Mouse (Mus musculus) embryonic fibroblast, embryonic 13.5 days (primary cell): ENCODE measurements around the gene Vmn1r52.
"Not testable (repeated sequence)": the region's sequence is repeated elsewhere in the genome, so short reads cannot be mapped to it uniquely, and the experiment has no call there.

ENCODE experiments used
- CTCF ChIP-seq: IDR thresholded peaks from 2 replicates; pipeline ENCODE4 v1.5.1; 2011; ENCODE audit warnings: mild to moderate bottlenecking, control low read depth, low read length, moderate library complexity, borderline replicate concordance; ENCODE audit not compliant: insufficient read depth
- POLR2A ChIP-seq: IDR thresholded peaks from 2 replicates; pipeline ENCODE4 v1.6.1; 2011; ENCODE audit warnings: low read depth, mild to moderate bottlenecking, control low read depth, low read length, moderate library complexity

- TF ChIP-seq CTCF, POLR2A: not testable (repeated sequence)
These were observed 27.9 kb downstream of the Vmn1r52 start, which contains the start of gene V1ra8 for GRCm38 (mm10) chr6:90202493-90202892.
